Mouse (Mus musculus) activated CD4-positive, CD25-positive, alpha-beta regulatory T cell, adult 4 months (primary cell): ENCODE measurements around the gene Rhobtb1. TPM values are rescaled to one million over a fixed set of nuclear protein-coding genes. Genes with fewer than 3 reads are reported as not detected.

Experiments used
- ATAC-seq: one replicate; pipeline ENCODE4 v1.8.0; 2017
- polyA plus RNA-seq, 2 experiments: library from polyadenylated mRNA; unstranded; fragments of 100-300 nt; shearing (Covaris generic); gene quantifications; one replicate each; pipeline ENCODE4 v1.2.1; 2017

Rhobtb1 gene
- polyA plus RNA-seq, result not detected

- no peak for ATAC-seq
Measured at GRCm38 (mm10) chr10:69151045-69151444, at the start of gene Rhobtb1. Rhobtb1 (plus strand) TSS chr10:69151434.

DNA sequence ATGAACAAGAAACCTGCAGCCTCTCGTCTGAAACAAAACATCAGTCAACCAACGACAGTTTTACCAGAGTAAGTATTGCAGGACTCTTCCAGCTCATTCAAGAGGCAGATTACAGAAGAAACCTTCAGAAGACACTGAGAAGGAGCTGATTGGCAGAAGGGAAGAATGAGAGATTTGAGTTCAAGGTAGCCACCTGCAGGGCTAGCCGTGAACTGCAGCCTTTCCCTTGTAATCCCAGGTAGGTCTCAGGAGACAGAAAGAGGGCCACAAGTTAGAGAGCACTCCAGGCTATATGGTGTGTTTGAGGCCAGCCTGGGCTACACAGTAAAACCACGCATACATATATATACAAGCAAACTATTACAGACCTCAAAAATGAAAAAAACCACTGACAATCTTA, 49.2 kb upstream of the Rhobtb1 start:
- ATAC-seq, result no peak

DNA sequence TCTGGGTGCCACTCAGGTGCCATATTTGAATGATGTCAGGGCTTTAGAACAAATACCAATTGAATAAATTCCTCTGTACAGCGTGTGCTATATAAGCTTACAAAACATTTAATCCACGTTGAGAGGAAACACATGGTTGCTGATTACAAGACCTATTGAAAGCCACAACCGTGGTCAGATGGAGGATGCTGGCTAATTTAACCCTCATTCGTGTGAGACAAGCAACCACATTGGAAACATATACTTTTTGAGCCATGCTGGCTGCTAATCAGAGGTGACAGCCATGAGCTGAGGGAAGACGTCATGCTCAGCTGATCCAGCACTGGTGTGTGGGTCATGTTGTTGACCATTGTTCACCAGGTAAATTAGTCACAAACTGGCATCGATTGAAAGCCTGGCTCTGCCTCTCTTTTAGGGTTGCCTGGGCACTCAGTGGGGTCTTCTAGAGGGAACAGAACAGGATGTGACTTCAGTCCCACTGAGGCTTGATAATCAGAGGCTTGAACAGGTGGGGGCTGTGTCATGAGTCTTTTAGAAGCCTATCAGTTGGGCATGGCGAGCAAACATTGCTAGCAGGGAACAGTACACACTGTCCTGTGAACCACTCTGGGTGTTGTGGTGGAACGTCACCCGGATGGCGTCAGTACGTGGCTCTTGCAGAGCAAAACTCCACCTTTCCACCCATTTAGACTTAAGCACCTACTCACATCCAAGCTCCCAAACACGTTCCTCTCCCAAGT, 46.9 kb upstream of the Rhobtb1 start:
- no peak for ATAC-seq

GRCm38 (mm10) chr10:69104883-69105225, 46.4 kb upstream of the Rhobtb1 start:
- ATAC-seq, result no peak

- ATAC-seq, result no peak
Measured at GRCm38 (mm10) chr10:69106796-69107195, 44.4 kb upstream of the Rhobtb1 start.

DNA sequence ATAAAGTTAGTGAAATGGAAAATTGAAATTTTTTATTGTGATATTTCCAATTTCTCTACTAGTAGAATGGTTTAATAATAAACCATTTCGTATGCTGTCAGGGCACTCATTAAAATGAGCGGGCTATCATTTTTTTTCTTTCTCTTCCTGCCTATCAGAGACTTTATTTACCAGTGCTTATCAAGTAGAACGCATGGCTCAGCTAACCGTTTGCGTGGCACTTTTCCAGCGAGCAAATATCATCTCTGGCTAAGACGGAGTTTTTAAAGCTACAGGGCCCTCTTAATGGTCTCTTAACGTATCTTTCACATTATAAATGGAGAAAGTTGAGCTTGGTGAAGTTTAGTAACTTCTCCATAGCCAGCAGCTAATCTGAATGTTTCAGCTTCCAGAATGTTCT, 44.0 kb upstream of the Rhobtb1 start:
- no peak for ATAC-seq

- ATAC-seq, result no peak
Measured at GRCm38 (mm10) chr10:69114384-69114783, 36.9 kb upstream of the Rhobtb1 start.

DNA sequence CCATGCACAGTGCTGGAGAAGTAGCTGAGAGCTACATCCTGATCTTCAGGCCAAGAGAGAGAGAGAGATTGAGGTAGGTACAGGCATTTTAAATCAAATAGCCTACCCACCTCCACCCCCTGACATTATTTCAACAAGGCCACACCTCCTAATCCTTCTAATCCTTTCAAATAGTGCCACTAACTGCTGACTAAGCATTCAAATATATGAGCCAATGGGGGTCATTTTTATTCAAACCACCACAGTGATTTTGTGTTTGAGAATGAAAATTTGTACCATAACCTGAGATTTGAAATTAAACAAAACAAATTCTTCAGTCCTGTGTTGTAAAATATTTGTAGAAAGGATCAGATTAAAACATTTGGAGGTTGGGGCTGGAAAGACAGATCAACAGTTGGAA, 33.2 kb upstream of the Rhobtb1 start:
- no peak for ATAC-seq

DNA sequence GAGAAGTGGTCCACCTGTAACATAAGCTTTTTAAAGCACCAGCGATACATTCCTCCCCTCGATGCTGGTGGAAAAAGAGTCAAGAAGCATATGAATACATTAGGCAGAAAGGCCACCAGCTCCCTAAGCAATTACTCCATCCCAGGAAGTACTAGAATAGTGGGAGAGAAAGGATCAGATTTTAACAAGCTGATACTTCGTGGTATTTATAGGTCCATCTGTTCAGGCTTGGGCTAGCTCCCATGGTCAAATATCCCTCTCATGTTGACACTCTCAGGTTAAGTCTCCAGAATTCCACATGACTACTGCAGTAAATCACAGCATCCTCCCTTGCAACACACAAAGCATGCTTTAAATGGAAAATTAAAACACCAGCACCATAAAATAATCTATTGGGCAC, 32.3 kb upstream of the Rhobtb1 start:
- no peak for ATAC-seq

- no peak for ATAC-seq
Measured at GRCm38 (mm10) chr10:69119456-69119855, 31.8 kb upstream of the Rhobtb1 start.

GRCm38 (mm10) chr10:69126546-69126945, 24.7 kb upstream of the Rhobtb1 start:
- no peak for ATAC-seq

DNA sequence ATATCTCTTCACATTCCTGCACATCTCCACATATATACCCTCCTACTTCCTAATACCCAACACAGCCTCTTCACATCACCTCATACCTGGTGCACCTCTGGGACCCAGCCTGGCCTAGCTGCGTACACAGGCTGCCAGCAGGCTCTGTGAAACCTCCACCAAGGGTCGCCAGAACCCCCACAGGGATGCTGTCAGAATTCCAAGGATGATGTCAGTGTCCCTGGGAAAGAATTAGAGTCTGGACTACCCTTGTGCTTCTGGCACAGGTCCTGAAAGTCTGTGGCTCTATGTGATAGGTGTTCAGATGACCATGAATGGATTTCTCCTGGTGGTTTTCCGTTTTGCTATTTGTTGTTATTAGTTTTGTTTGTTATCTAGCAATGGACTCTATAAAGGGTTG, 22.7 kb upstream of the Rhobtb1 start:
- no peak for ATAC-seq

- ATAC-seq, result no peak
Measured at GRCm38 (mm10) chr10:69130613-69131012, 20.6 kb upstream of the Rhobtb1 start.

- ATAC-seq, result no peak
Measured at GRCm38 (mm10) chr10:69134356-69134755, 16.9 kb upstream of the Rhobtb1 start.

DNA sequence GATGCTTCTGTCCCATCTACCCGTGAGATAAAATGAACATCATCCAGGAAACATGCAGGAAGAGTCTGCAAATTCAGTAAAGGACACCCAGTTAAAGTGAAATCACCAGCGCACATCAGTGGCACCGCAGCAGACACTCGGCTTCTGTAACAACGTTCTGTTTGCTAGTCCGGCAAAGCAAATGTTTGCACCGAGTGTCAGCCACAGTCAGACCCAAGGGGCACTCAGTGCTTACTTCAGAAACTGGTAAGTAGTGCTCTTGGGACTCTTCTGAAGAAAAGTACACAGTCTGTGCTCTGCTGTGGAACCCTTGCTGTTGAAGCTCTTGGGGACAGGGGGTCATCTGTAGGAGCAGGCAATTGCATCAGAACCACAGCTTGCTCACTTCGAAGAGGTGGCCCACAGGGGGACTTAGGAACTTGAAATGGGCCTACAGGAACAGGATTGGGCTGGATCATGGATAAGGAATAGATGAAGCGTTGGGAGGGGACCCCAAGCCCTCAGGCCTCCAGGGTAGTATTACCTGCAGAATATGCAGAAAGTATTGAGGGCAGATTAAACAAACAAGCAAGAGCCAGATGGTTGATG, 14.9 kb upstream of the Rhobtb1 start:
- no peak for ATAC-seq

DNA sequence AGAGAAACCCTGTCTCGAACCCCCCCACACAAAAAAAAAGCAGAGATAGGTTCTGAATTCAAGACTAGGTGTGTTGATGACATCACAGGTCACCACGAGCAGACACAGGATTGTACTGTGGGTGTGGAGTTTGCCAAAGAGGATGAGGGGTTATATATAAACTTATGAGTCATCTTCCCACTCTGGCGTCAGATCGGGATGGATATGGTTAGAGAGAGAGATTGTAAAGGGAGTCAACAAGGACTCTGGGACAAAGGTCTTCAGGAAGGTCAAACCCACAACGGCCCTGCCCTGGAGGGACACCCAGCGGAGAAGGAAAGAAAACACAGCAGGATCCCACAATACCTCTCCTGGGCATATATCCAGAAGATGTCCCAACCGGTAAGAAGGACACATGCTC, 2.0 kb upstream of the Rhobtb1 start:
- no peak for ATAC-seq

DNA sequence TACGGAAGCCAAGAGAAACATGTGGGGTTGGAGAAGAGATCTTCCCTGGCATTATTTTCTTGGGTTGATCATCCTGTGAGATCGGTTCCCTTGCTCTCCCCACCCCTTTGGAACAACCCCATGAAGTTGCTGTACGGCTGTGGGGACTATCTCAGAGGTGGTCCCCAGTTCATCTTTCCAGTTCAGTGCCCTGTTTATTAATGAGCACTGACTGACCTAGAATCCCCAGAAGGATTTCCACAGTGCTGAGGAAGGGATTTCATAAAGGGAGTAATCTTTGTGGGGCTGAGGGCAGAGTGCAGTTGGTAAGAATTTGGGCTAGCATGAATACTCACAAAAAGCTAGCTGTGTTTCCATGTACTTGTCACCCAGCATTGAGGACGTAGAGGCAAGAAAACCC, 1.7 kb downstream of the Rhobtb1 start:
- ATAC-seq, result no peak

- ATAC-seq, result no peak
Measured at GRCm38 (mm10) chr10:69155428-69156175, 4.4 kb downstream of the Rhobtb1 start.

- ATAC-seq, result no peak
Measured at GRCm38 (mm10) chr10:69156462-69156861, 5.2 kb downstream of the Rhobtb1 start.

DNA sequence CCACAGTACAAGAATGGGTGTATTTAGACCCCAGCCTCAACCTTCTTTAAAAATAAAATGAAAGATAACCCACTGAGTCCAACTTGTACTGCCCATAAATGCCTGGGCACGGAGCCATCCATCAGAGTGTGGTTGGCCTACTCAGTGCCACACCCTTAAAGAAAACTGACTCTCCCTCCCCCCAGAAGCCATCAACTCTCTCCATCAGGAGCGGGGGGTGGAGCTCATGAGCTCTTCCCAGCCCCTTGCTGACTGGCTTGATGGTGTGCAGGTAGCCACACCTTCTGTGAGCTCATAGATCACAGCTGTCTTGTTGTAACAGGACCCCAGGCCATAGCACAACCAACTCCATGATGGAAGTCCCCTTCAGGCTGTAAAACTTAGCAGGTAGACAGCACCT, 6.2 kb downstream of the Rhobtb1 start:
- no peak for ATAC-seq

GRCm38 (mm10) chr10:69160877-69161276, 9.6 kb downstream of the Rhobtb1 start:
- no peak for ATAC-seq

DNA sequence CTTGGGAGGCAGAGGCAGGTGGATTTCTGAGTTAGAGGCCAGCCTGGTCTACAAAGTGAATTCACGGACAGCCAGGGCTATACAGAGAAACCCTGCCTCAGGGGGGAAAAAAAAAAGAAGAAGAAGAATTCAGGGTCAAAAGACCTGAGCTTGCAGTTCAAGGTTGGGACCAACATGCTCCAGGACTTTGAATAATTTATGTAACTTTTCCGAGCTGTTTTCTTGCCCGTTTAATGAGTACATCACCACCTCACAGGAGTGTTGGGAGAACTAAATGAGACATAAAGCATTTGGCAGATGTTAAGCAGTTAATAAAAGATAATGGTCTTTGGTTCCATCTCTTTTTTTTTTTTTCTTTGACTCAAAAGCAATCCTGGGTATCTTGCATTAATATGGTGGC, 10.3 kb downstream of the Rhobtb1 start:
- no peak for ATAC-seq

DNA sequence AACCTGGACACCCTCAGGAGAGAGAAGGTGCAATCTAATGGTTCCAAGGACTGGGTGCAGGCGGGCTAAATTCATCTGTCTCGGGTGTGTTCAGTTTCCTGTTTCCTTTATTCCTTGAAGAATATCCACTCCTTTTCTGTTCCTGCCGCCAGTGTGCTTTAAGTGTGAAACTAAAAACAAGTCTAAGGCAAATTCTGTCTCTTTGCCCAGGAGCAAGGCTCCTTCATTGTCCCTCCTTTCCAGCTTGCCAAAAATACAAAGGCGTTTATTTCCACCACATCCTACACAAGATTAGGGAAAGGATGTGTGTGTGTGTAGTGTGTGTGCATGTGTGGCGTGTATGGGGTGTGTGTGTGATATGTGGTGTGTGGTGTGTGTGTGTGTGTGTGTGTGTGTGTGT, 11.3 kb downstream of the Rhobtb1 start:
- no peak for ATAC-seq

GRCm38 (mm10) chr10:69163216-69163615, 12.0 kb downstream of the Rhobtb1 start:
- no peak for ATAC-seq
